Mouse (Mus musculus) embryonic facial prominence, embryonic 14.5 days (tissue): Measurements from ENCODE around the gene Gm3526. TPM values are rescaled to one million over a fixed set of nuclear protein-coding genes. Genes with fewer than 3 reads are reported as not detected.
"Not testable (repeated sequence)": the region's sequence is repeated elsewhere in the genome, so short reads cannot be mapped to it uniquely, and the experiment has no call there.

Source experiments
- ATAC-seq: fragments of 200-750 bp; cut with Nextera tagmentation; 2 replicates; pipeline ENCODE4 v1.8.0; 2017; ENCODE audit warnings: low read depth, moderate number of reproducible peaks, moderate TSS enrichment
- DNase-seq: peaks from one replicate; pipeline ENCODE4 v3.0.0-alpha.2; 2015; ENCODE audit warnings: low spot score
- H3K27ac ChIP-seq: fragments of 300-500 bp; sonication (generic); replicated peaks from 2 replicates; pipeline ENCODE4 v1.5.1; 2014; ENCODE audit warnings: low read depth, mild to moderate bottlenecking, low read length, moderate library complexity
- H3K27me3 ChIP-seq: fragments of 300-500 bp; sonication (generic); replicated peaks from 2 replicates; pipeline ENCODE4 v1.6.1; 2014; ENCODE audit warnings: low read length; ENCODE audit not compliant: control insufficient read depth, insufficient read depth
- H3K36me3 ChIP-seq: fragments of 300-500 bp; sonication (generic); 2 replicates; pipeline ENCODE4 v1.6.1; 2014; ENCODE audit warnings: low read length, mixed read lengths; ENCODE audit not compliant: control insufficient read depth, insufficient read depth
- H3K4me1 ChIP-seq: fragments of 300-500 bp; sonication (generic); 2 replicates; pipeline ENCODE4 v1.6.1; 2014; ENCODE audit warnings: antibody characterized with exemption, low read length; ENCODE audit not compliant: control insufficient read depth, insufficient read depth
- H3K4me2 ChIP-seq: fragments of 300-500 bp; sonication (generic); 2 replicates; pipeline ENCODE4 v1.6.1; 2014; ENCODE audit warnings: low read depth, mild to moderate bottlenecking, low read length, moderate library complexity, mixed read lengths
- H3K4me3 ChIP-seq: fragments of 300-500 bp; sonication (generic); 2 replicates; pipeline ENCODE4 v1.5.1; 2014; ENCODE audit warnings: low read depth, mild to moderate bottlenecking, low read length
- H3K9ac ChIP-seq: fragments of 300-500 bp; sonication (generic); 2 replicates; pipeline ENCODE4 v1.6.1; 2014; ENCODE audit warnings: low read depth, mild to moderate bottlenecking, low read length, moderate library complexity, mixed read lengths
- H3K9me3 ChIP-seq: fragments of 300-500 bp; sonication (generic); 2 replicates; pipeline ENCODE4 v1.6.1; 2016; ENCODE audit warnings: low read length; ENCODE audit not compliant: control insufficient read depth
- WGBS: fragments of 180-500 bp; shearing (Covaris S2); extraction: QIAGEN DNeasy Blood & Tissue Kit; methylation state at CpG from one replicate; pipeline ENCODE4 v1.1.7; 2014; 5-methylcytosine and 5-hydroxymethylcytosine counted together
- polyA plus RNA-seq: library from polyadenylated mRNA; unstranded; fragments of >200 nt; fragmentation: Nextera tagmentation; extraction: Ambion mirVana; gene quantifications from 2 replicates; pipeline ENCODE4 v1.2.1, GENCODE M21; 2014

The Gm3526 gene
- not detected in 2 replicates for polyA plus RNA-seq

- H3K27ac ChIP-seq, H3K4me2 ChIP-seq, H3K9ac ChIP-seq, DNase-seq, H3K27me3 ChIP-seq, H3K4me3 ChIP-seq, H3K36me3 ChIP-seq, H3K9me3 ChIP-seq, ATAC-seq, H3K4me1 ChIP-seq: not testable (repeated sequence)
- WGBS = no CpG with 5 or more reads among the region's 1 CpGs
Observed at GRCm38 (mm10) chr14:5260480-5260879, at the start of gene Gm3526. Gene Gm3526, minus strand, starts transcription at chr14:5260580.

Other genes starting within 250 kb of the Gm3526 start
- not detected in 2 replicates for gene Gm3298, start 244.7 kb downstream of the Gm3526 start, polyA plus RNA-seq
- not detected in 2 replicates for gene 4930555G01Rik, start 210.0 kb downstream of the Gm3526 start, polyA plus RNA-seq
- 0.38 and 0.57 TPM in 2 replicates for gene Gm8281, start 189.5 kb downstream of the Gm3526 start, polyA plus RNA-seq
- gene Gm8279, start 129.1 kb downstream of the Gm3526 start, polyA plus RNA-seq = not detected in 2 replicates
- not detected in 2 replicates for gene Gm3317, start 96.0 kb downstream of the Gm3526 start, polyA plus RNA-seq
- not detected in 2 replicates for gene Gm8271, start 74.8 kb downstream of the Gm3526 start, polyA plus RNA-seq
- gene Gm3542, start 74.3 kb upstream of the Gm3526 start, polyA plus RNA-seq = not detected in 2 replicates
- gene Gm3500, start 128.5 kb upstream of the Gm3526 start, polyA plus RNA-seq = not detected in 2 replicates
- 0.58 and 0.68 TPM in 2 replicates for gene Gm3194, start 194.9 kb upstream of the Gm3526 start, polyA plus RNA-seq
- not detected in 2 replicates for gene Gm8246, start 217.2 kb upstream of the Gm3526 start, polyA plus RNA-seq
- not detected in 2 replicates for gene Gm3187, start 223.6 kb upstream of the Gm3526 start, polyA plus RNA-seq
- 0.46 and 0.63 TPM in 2 replicates for gene Gm3488, start 241.1 kb upstream of the Gm3526 start, polyA plus RNA-seq